Mouse (Mus musculus): Measurements from ENCODE around the gene Mbd6.

GRCm38 (mm10) chr10:127289573-127290191 is 864 bp upstream of the Mbd6 start:
- TF ChIP-seq CTCF (IDR thresholded peaks at IDR 0.05; ENCODE audit: low read depth): no peak
- no peak for TF ChIP-seq EP300 (optimal IDR thresholded peaks at IDR 0.05)
